Mouse (Mus musculus) hindlimb bud, embryonic 11.5 days (tissue): ENCODE measurements around the gene Fam167b.

ENCODE experiments used
- DNase-seq: peaks from one replicate; pipeline ENCODE4 v3.0.0-alpha.2; 2012; ENCODE audit warnings: low read depth, low spot score; ENCODE audit errors: extremely low spot score

Gene Fam167b

GRCm38 (mm10) chr4:129608426-129609025 lies 30.2 kb upstream of the Fam167b start:
- DNase-seq: peak; percentile 72

DNA sequence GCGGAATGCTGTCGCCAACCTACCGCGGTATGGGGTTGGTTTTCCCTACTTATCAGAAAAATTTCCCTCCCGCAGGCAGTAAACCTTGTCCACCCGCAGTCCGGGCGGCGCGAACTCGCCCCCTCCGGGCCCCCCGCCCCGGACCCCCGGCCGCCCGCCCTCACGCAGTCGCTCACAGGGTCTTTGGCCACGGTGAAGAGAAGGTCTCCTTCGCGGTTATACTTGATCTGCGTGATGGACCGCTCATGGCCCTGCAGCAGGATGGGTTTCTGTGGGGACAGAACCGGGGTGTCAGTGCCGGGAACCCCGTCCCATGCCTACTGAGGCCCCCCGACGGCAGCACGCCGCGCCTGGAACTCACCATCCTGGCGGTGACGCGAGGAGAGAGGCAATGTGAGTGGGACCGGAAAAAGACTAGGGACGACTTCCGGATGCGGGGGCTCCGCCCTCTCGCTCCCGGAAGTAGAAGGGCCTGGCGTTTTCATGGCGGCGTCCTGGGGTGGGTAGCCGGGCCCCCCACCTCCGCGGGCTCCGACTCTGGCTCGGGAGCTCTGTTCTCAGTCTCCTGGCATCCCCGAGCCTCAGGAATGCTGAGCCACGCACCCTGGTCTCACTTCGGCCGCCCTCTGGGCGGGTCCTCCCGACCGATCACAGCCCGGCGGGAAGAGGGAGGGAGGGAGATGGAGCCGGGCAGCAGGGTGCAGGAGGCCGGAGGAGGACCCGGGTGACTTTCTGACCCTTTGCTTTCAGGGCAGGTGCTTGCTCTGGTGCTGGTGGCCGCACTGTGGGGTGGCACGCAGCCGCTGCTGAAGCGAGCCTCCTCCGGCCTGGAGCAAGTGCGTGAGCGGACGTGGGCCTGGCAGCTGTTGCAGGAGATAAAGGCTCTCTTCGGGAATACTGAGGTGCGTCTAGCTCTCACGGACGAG lies 22.1 kb upstream of the Fam167b start, which contains the start of the genes Eif3i and Tmem234:
Eif3i (minus strand) TSS at position 416 of the 926 bp plus-strand sequence.
Tmem234 (plus strand) TSS at position 436 of the 926 bp plus-strand sequence.
- no peak for DNase-seq

- DNase-seq: no peak
These were observed 10.5 kb upstream of the Fam167b start for GRCm38 (mm10) chr4:129588865-129589264.

GRCm38 (mm10) chr4:129586943-129587342 lies 8.6 kb upstream of the Fam167b start:
- DNase-seq: no peak

DNA sequence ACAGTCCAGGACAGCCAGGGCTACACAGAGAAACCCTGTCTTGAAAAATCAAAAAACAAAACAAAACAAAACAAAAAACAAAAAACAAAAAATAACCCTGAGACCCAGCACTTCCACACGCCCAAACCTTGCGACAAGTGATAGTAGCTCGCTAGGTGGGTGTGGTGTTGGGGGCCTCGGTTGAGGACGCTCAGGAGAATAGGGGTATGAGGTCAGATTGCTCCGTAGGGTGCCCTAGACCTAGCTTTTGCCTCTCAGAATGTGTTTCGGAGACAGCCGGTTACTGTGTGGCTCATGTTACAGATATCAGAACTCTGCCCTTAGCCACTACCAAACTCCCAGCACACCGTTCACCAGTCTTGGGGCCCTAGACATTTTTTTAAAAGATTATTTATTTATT lies 7.4 kb upstream of the Fam167b start:
- DNase-seq: no peak

GRCm38 (mm10) chr4:129584884-129585608 lies 6.7 kb upstream of the Fam167b start:
- DNase-seq: no peak

- no peak for DNase-seq
These were observed 6.0 kb upstream of the Fam167b start for GRCm38 (mm10) chr4:129584370-129584769.

DNA sequence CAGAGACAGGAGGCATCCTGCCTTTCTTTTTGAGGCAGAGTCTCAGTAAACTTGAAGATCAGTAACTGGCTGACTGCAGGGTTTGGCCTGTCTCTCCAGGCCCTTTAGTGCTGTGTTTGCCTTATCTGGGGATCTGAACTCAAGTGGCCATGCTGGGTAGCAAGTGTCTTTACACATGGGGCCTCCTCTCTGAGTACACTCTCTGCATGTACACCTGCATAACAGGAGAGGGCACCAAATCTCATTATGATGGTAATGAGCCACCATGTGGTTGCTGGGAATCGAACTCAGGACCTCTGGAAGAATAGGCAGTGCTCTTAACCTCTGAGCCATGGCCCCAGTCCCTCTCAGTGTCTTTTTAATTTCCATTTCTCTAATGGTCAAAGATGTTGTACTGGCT lies 3.9 kb upstream of the Fam167b start:
- DNase-seq: no peak

DNA sequence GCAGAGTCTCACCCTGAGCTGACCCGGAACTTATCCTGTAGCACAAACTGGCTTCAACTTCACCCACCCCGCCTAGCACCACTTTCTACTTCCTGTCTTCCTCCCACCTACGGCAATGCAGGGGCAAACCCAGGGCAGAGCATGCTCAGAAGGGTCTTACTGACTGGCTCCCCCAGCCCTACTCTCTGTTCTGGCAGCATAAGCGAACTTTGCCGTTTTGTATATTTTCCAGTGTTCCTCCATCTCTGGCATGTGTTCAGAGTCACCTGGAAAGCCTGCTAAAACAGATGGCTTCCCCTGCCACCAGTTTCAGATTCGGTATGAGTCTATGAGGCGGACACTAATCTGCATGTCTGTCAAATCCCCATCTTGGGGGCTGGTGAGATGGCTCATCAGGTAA lies 2.0 kb upstream of the Fam167b start:
- DNase-seq: no peak

- no peak for DNase-seq
These were observed 661 bp downstream of the Fam167b start for GRCm38 (mm10) chr4:129577688-129578087.

GRCm38 (mm10) chr4:129576863-129577491 lies 1.4 kb downstream of the Fam167b start:
- DNase-seq: no peak

DNA sequence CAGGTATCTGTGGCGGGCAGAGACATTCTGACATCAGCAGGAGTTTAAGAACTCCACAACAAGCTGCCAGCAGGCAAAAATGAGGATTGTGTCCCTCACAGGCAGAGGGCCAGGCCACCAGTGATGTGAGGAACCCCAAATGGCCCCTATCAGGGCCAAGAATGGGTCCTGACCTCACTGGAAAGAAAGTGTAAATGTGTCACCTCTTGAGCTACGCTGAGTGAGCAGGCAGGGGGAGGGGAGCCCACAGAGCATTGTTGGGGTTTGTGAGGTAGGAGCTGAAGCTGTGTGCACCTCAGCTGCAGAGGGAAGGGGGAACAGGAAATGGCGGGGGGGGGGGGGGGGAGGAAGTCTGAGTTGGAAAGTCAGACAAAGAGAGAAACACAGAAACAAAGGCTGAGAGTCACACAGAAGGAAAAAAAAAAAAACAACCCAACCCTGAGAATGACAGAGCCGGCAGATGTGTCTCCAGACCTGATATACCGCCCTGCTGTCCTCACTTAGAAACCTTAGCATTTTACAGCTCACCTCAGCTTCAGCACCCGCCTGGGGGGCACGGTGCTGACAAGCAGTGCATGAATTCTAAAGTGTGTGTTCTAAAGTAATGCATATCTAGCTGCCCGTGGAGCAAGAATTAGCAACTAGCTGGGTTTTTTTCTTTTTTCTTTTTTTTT lies 3.0 kb downstream of the Fam167b start:
- DNase-seq: no peak

GRCm38 (mm10) chr4:129573430-129573829 lies 4.9 kb downstream of the Fam167b start, which contains the start of gene Lck:
TSS of gene Lck (minus strand) at chr4:129573641.
- DNase-seq: no peak

DNA sequence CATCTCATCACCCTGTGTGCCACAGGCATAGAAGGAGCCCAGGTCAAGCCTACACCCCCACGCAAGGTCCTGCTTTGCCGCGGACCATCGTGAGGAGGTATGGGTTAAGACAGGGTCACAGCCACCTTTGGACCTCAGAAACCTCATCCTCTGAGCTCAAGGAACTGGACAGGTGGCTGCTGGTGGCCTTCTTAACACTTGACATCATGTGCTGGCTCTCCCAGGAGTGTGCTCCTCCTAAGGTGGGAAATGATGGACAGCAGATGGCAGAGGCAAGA lies 5.3 kb downstream of the Fam167b start:
- no peak for DNase-seq

- DNase-seq: no peak
These were observed 5.9 kb downstream of the Fam167b start for GRCm38 (mm10) chr4:129572236-129573092.

GRCm38 (mm10) chr4:129571551-129572084 lies 6.7 kb downstream of the Fam167b start:
- DNase-seq: no peak

DNA sequence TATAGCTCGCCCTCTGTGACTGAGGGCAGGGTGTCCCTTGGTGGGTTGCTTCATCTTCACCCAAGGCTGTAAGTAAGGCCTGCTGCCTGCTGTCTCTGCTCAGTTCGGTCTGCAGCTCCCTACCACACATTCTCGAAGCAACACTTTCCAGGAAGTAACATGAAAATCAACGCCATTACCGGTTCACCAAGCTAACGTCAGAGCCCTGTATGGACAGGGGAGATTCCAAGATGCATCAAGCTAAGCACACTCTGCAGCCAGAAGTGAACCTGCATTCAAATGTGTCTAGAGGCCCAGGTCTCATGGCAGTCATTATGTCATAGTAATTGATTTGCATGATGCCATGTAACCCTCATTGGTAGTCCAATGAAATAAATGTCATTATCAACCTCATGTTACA lies 8.3 kb downstream of the Fam167b start:
- DNase-seq: no peak

DNA sequence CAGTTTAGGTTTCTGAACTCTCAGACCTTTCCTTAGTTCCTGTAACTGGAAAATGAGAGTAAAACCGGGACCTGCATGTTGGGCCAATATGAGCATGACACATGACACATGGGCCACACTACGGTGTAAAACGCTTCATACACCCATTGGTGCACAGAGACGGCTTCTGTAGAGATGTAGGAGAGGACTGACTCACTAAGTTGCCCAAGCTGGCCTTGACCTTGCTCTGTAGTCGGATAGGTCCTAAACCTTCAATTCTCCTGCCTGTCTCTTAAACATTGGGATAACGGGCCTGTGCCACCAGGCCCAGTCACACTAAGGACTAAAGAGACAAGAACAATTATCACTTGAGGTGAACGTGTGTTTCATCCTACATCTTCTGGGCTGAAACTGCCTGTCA lies 10.0 kb downstream of the Fam167b start:
- DNase-seq: no peak

DNA sequence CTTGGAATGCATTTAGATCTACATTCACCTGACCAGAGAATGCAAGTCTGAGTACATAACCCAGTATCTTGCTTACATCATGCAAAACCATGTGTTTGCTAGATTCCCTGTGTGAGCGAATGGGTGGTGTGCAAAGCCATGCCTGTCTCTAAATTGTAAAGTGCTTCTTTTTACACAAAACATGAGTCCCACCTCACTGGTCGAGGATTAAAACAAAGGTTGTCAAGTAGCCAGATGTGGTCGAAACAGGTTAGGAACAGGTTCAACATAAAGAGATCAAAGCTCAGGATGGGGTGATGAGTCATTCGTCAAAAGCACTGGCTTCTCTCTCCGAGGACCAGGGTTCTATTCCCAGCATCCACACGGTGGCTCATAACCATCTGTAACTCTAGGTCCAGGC lies 13.2 kb downstream of the Fam167b start:
- no peak for DNase-seq
